Mouse (Mus musculus) forebrain, embryonic 15.5 days (tissue): ENCODE results near the gene Bpnt1. TPM values are rescaled to one million over a fixed set of nuclear protein-coding genes. Genes with fewer than 3 reads are reported as not detected.
A peak's percentile ranks its signal among the peaks of the same experiment; 100 is the strongest.

Experiments
- ATAC-seq: fragments of 200-750 bp; cut with Nextera tagmentation; replicated peaks from 2 replicates; pipeline ENCODE4 v1.8.0; 2017; ENCODE audit warnings: mild to moderate bottlenecking, moderate TSS enrichment, moderate library complexity
- H3K27ac ChIP-seq: fragments of 300-500 bp; sonication (generic); replicated peaks from 2 replicates; pipeline ENCODE4 v1.5.1; 2015; ENCODE audit warnings: mild to moderate bottlenecking, inconsistent platforms
- H3K27me3 ChIP-seq: fragments of 300-500 bp; sonication (generic); 2 replicates; pipeline ENCODE4 v1.6.1; 2015; ENCODE audit warnings: inconsistent platforms
- H3K36me3 ChIP-seq: fragments of 300-500 bp; sonication (generic); 2 replicates; pipeline ENCODE4 v1.6.1; 2015; ENCODE audit warnings: mild to moderate bottlenecking, inconsistent platforms
- H3K4me1 ChIP-seq: fragments of 300-500 bp; sonication (generic); 2 replicates; pipeline ENCODE4 v1.6.1; 2015; ENCODE audit warnings: inconsistent platforms
- H3K4me2 ChIP-seq: fragments of 300-500 bp; sonication (generic); replicated peaks from 2 replicates; pipeline ENCODE4 v1.6.1; 2015; ENCODE audit warnings: mild to moderate bottlenecking, inconsistent platforms
- H3K4me3 ChIP-seq: fragments of 300-500 bp; sonication (generic); 2 replicates; pipeline ENCODE4 v1.5.1; 2015; ENCODE audit warnings: mild to moderate bottlenecking, inconsistent platforms
- H3K9ac ChIP-seq: fragments of 300-500 bp; sonication (generic); replicated peaks from 2 replicates; pipeline ENCODE4 v1.6.1; 2015; ENCODE audit warnings: mild to moderate bottlenecking, inconsistent platforms
- H3K9me3 ChIP-seq: fragments of 300-500 bp; sonication (generic); 2 replicates; pipeline ENCODE4 v1.6.1; 2016; ENCODE audit warnings: inconsistent platforms
- WGBS: fragments of 180-500 bp; shearing (Covaris S2); methylation state at CpG from one replicate; pipeline ENCODE4 v1.1.7; 2015; ENCODE audit warnings: mixed read lengths; 5-methylcytosine and 5-hydroxymethylcytosine counted together
- polyA plus RNA-seq: library from polyadenylated mRNA; unstranded; fragments of >200 nt; fragmentation: Nextera tagmentation; extraction: Ambion mirVana; gene quantifications from 2 replicates; pipeline ENCODE4 v1.2.1, GENCODE M21; 2015

Bpnt1 gene
- polyA plus RNA-seq, 1 experiment from 2014 or later: 34.5 TPM

DNA sequence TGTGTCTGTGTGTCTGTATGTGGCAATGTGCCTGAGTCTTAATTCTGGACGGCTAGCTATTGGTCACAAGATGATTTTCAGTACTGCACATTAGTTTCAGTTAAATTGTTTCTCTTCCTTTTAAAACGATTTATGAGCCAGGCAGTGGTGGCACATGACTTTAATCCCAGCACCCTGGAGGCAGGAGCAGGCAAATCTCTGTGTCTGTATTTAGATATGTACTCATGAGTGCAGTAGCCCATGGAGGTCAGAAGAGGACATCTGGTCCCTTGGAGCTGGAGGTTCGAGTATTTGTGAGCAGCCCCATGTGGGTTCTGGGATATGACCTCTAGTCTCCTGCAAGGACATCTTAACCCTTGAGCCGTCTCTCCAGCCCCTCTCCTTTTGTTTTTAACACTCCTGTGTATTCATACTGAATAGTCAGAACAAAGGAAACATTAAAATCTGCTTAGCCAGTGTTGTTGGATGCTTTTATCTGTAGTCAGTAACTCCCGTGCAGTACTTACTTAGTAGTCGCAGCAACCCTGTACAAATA, 3.3 kb downstream of the Bpnt1 start:
- ATAC-seq: no peak
- 67% methylated on average over 6 of the region's 6 CpGs for WGBS

DNA sequence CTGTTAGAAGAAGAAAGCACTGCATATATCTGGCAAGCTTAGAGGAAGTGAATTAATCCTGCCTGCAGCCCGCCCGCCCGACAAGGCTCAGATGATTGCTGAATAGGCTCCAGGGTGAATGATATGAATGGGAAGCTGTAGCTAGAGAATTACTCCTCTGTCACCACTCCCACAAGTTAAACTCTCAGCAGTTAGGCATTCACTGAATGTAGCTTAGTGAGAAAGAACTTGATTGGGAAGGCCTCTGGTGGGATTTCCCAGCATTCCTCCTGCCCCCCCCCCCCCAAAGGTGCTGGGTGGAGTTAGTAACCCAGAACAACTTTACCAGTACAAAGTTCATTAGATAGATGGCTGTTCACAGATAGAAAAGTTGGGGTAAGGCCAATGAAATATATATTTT, 4.6 kb downstream of the Bpnt1 start:
- H3K4me2 ChIP-seq: no peak overlapping the region
- H3K9me3 ChIP-seq: no peaks in the 10 kb centered on the region
- no peak for ATAC-seq
- 15% methylated on average over 3 of the region's 3 CpGs for WGBS
- H3K36me3 ChIP-seq: peaks cover 12% of the 10 kb centered on the region
- no peaks in the 10 kb centered on the region for H3K27me3 ChIP-seq
- H3K4me1 ChIP-seq: peaks cover 26% of the 10 kb centered on the region
- no peak overlapping the region for H3K4me3 ChIP-seq
- no peak overlapping the region for H3K9ac ChIP-seq
- H3K27ac ChIP-seq: no peak overlapping the region

More for the DNA sequence above, 3.3 kb downstream of the Bpnt1 start:
- H3K4me1 ChIP-seq: peaks cover 29% of the 10 kb centered on the region
- peaks cover 7% of the 10 kb centered on the region for H3K36me3 ChIP-seq
- no peak overlapping the region for H3K9ac ChIP-seq
- H3K9me3 ChIP-seq: no peaks in the 10 kb centered on the region
- no peak overlapping the region for H3K4me2 ChIP-seq
- no peaks in the 10 kb centered on the region for H3K27me3 ChIP-seq
- H3K4me3 ChIP-seq: no peak overlapping the region
- no peak overlapping the region for H3K27ac ChIP-seq

DNA sequence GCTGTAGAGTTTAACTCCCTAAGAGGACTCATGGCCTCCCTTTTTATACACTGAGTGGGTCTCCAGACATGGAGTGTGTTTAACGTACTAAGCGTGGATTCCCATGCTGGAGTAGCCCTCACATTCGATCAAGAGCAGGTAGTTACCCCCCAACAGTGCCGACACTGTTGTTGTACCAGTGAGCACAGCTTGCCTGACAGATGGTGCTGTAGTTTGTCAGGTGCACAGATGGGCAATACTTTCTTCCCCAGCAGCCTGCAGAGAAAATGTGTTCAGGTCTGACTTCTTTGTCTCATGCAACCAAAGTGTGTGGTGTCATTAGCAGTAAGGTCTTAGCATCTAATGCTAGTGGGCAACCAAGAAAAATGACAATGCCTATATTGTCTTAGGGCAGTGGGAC, 10.5 kb downstream of the Bpnt1 start:
- Histone ChIP-seq H3K9me3 (no peaks in the 10 kb centered on the region), H3K27me3 (no peaks in the 10 kb centered on the region), H3K4me2 (no peak overlapping the region), H3K27ac (peak overlapping the region; percentile 58), H3K4me3 (no peak overlapping the region), H3K9ac (no peak overlapping the region), H3K36me3 (peaks cover 44% of the 10 kb centered on the region), H3K4me1 (no peaks in the 10 kb centered on the region)
- ATAC-seq: 0 out of 2 replicates have a peak, but pooled peaks have one; percentile 43
- WGBS: 63% methylated on average over 4 of the region's 4 CpGs

DNA sequence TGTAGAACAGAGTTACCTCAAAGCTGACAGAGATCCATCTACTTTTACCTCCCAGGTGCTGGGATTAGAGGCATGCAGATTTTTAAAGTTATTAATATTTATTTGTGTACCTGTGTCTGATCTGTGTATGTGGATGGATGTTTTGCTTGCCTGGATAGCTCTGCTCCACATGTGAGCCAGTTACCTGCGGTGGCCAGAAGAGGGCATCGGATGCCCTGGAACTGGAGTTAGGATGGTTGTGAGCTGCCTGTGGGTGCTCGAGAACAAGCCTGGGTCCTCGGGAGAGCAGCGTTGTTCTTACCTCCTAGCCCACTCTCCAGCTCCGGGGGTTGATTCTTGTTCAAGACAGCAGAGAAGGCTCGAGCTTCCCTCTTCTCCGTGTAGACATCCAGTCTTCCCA, 11.5 kb downstream of the Bpnt1 start:
- no peak for ATAC-seq
- no peak overlapping the region for H3K4me2 ChIP-seq
- H3K36me3 ChIP-seq: peaks cover 53% of the 10 kb centered on the region
- WGBS: 86% methylated on average over 8 of the region's 8 CpGs
- no peak overlapping the region for H3K9ac ChIP-seq
- H3K27ac ChIP-seq: peak overlapping the region; percentile 11; the same call in 1 of the 2 replicates
- no peaks in the 10 kb centered on the region for H3K27me3 ChIP-seq
- H3K4me3 ChIP-seq: no peak overlapping the region
- no peaks in the 10 kb centered on the region for H3K9me3 ChIP-seq
- H3K4me1 ChIP-seq: no peaks in the 10 kb centered on the region

DNA sequence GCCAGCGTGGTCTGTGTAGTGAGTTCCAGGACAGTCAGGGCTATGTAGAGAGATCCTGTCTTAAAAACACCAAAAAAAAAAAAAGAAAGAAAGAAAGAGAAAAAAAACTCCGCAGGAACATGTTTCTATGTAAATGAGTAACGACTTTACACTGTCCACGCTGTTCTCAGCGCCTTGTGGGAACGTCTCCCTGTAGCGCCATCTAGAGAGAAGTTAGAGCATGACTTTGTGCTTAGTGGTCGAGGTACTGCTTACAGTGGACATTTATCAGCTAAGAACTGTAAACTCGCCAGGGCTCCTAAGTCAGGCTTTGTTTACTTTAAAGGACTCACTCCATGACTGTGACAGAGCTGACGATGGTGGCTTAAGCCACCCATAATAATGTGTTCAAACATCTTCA, 14.2 kb downstream of the Bpnt1 start:
- no peaks in the 10 kb centered on the region for H3K27me3 ChIP-seq
- H3K36me3 ChIP-seq: peaks cover 63% of the 10 kb centered on the region
- no peak overlapping the region for H3K9ac ChIP-seq
- H3K9me3 ChIP-seq: no peaks in the 10 kb centered on the region
- H3K27ac ChIP-seq: no peak overlapping the region
- ATAC-seq: no peak
- H3K4me2 ChIP-seq: no peak overlapping the region
- no peaks in the 10 kb centered on the region for H3K4me1 ChIP-seq
- no peak overlapping the region for H3K4me3 ChIP-seq
- 74% methylated on average over 10 of the region's 10 CpGs for WGBS

DNA sequence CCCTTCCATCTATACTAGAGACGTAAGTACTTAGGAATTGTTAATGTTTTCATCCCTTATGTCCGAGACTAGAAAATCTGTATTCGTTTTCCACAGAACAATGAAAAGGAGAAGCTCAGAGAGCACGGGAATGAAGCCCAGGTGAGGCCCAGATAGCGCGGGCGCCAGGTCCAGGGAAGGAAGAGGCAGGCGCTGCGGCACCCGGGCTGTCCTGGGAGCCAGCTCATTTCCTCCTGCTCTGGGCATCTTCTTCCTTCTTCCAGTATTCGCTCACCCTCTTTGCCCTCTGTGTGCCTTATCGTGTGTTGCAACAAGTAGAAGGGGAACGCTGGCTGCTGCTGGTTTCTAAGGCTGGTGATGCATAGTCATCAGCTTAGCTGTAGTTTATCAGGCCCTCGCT, 17.8 kb downstream of the Bpnt1 start:
- Histone ChIP-seq H3K9ac (no peak overlapping the region), H3K27ac (no peak overlapping the region), H3K27me3 (no peaks in the 10 kb centered on the region), H3K4me1 (no peaks in the 10 kb centered on the region), H3K4me3 (no peak overlapping the region), H3K9me3 (no peaks in the 10 kb centered on the region), H3K4me2 (no peak overlapping the region), H3K36me3 (peaks cover 76% of the 10 kb centered on the region)
- no peak for ATAC-seq
- 96% methylated on average over 14 of the region's 14 CpGs for WGBS

DNA sequence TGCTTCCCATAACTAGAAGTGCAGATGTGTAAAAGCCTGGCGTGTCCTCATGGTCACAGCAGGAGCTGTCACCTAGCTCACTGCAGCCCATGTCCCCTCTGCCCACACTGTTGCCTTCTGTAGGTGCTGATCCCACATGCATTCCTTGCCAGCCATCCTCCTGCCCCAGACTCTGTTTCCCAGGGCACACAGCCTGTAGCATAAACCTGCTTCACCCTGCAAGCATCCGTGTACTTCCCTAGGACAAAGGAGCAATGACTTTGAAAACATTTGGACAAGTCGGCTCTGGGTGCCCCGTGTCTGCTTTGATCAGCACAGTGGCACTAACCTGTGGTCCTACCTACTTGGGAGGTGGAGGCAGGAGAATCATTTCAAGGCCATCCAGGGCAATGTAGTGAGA, 18.7 kb downstream of the Bpnt1 start:
- Histone ChIP-seq H3K4me2 (no peak overlapping the region), H3K27ac (no peak overlapping the region), H3K4me3 (no peak overlapping the region), H3K9me3 (no peaks in the 10 kb centered on the region), H3K36me3 (peaks cover 74% of the 10 kb centered on the region), H3K27me3 (no peaks in the 10 kb centered on the region), H3K4me1 (no peaks in the 10 kb centered on the region), H3K9ac (no peak overlapping the region)
- WGBS: 92% methylated on average over 4 of the region's 4 CpGs
- ATAC-seq: no peak

DNA sequence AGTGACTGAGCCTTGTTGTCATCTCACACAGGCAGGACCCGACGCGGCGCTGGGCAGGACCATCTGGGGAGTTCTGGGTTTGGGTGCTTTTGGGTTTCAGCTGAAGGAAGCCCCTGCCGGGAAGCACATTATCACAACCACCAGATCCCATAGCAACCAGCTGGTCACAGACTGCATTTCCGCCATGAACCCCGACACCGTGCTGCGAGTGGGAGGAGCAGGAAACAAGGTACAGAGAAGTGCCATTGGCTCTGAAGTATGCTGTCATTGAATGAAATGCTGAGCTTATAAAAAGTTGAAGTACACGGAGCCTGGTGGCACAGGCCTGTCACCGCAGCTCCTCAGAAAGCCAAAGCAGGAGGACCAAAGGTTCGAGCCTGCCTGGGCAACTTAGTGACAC, 20.2 kb downstream of the Bpnt1 start:
- Histone ChIP-seq H3K4me3 (no peak overlapping the region), H3K9ac (no peak overlapping the region), H3K9me3 (no peaks in the 10 kb centered on the region), H3K4me2 (no peak overlapping the region), H3K4me1 (no peaks in the 10 kb centered on the region), H3K27ac (no peak overlapping the region), H3K36me3 (peaks cover 65% of the 10 kb centered on the region), H3K27me3 (no peaks in the 10 kb centered on the region)
- 92% methylated on average over 12 of the region's 12 CpGs for WGBS
- no peak for ATAC-seq

DNA sequence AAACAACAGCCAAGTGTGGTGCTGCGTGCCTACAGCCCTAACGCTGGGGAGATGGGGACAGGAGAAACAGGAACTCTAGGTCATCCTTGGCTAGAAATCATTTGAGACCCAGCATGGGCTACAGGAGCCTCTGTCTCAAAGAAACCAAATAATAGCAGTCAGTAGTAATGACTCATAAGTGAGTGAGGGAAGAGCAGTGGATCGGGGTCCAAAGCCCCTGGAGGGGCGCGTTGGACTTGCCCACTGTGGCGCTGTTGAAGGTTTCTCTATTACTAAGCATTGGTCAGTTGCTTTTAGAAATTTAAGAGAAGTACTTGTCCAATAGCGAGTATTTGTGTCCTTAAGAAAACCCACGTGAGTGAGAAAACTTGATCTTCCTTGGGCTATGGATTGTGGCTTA, 21.4 kb downstream of the Bpnt1 start:
- Histone ChIP-seq H3K4me3 (no peak overlapping the region), H3K27ac (no peak overlapping the region), H3K9ac (no peak overlapping the region), H3K4me1 (no peaks in the 10 kb centered on the region), H3K36me3 (peaks cover 58% of the 10 kb centered on the region), H3K9me3 (no peaks in the 10 kb centered on the region), H3K4me2 (no peak overlapping the region), H3K27me3 (no peaks in the 10 kb centered on the region)
- WGBS: 97% methylated on average over 8 of the region's 8 CpGs
- ATAC-seq: no peak

DNA sequence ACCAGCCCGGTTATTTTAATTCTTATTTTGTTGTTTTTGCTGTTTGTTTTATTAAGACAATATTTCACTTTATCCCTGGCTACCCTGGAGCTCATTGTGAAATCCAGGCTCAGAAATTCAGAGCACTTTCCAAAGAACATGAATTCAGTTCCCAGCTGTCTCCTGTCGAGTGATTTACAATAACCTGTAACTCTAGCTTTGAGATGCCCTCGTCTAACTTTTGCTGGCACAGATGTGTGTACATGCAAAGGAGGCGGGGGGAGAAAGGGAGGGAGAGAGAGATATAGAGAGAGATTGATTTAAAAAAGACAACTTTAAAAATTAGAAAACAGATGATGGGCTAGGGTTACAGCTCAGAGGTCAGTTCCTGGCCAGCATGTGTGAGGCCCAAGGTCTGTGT, 22.8 kb downstream of the Bpnt1 start:
- Histone ChIP-seq H3K4me2 (no peak overlapping the region), H3K27me3 (no peaks in the 10 kb centered on the region), H3K4me1 (no peaks in the 10 kb centered on the region), H3K9ac (no peak overlapping the region), H3K9me3 (no peaks in the 10 kb centered on the region), H3K4me3 (no peak overlapping the region), H3K27ac (no peak overlapping the region), H3K36me3 (peaks cover 47% of the 10 kb centered on the region)
- 86% methylated on average over 4 of the region's 4 CpGs for WGBS
- no peak for ATAC-seq

DNA sequence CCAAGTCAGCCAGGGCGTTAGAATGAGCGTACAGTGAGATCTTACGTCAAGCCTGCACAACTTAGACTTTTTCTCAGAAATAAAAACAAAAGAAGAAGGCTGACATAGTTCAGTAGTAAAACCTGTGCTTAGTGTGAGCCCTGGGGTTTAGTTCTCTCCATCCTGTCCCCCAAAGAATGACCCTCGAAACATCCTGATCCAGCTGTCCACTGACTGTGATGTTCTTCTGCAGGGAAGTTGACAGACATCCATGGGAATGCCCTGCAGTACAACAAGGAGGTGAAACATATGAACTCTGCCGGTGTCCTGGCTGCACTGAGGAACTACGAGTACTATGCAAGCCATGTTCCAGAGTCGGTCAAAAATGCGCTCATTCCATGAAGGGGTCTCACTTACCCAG, 24.3 kb downstream of the Bpnt1 start:
- no peak overlapping the region for H3K9ac ChIP-seq
- H3K27ac ChIP-seq: no peak overlapping the region
- no peaks in the 10 kb centered on the region for H3K9me3 ChIP-seq
- H3K4me1 ChIP-seq: no peaks in the 10 kb centered on the region
- peaks cover 42% of the 10 kb centered on the region for H3K36me3 ChIP-seq
- H3K27me3 ChIP-seq: no peaks in the 10 kb centered on the region
- no peak overlapping the region for H3K4me2 ChIP-seq
- no peak overlapping the region for H3K4me3 ChIP-seq
- WGBS: 94% methylated on average over 8 of the region's 8 CpGs
- ATAC-seq: no peak

DNA sequence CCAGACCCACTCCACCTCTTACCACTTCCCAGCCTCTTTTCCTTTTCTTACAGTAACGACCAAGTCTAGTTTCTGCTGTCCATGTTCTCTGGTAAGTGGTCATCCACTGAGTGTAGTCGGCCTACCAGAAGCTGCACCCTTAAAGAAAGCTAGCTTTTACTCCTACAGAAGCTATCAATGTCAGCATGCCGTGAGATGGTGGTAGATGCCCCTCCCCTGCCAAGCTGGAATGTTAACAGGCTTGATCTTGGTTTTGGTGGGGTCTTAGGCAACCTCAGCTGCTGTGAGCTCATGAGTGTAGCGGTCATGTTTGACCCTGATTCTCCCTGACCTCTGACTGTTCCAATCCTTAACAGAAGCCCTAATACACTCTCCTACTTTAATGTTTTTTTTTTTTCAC, 26.3 kb downstream of the Bpnt1 start:
- ATAC-seq: no peak
- H3K9ac ChIP-seq: no peak overlapping the region
- H3K36me3 ChIP-seq: peaks cover 29% of the 10 kb centered on the region
- peaks cover 8% of the 10 kb centered on the region for H3K4me1 ChIP-seq
- H3K9me3 ChIP-seq: no peaks in the 10 kb centered on the region
- H3K4me2 ChIP-seq: no peak overlapping the region
- no peak overlapping the region for H3K4me3 ChIP-seq
- H3K27ac ChIP-seq: no peak overlapping the region
- WGBS: 83% methylated on average over 4 of the region's 4 CpGs
- no peaks in the 10 kb centered on the region for H3K27me3 ChIP-seq
